In genomic region chr6:88299491-88299890, GRCm38 (mm10) we compare ENCODE assay signal across 32 mouse cellular contexts.
DNase-seq lines count a peak whose midpoint lies in the region; ATAC-seq and TF ChIP-seq lines count a peak whose summit lies in the region.
"Had no signal": no experiment of that assay in that cellular context is flagged by ENCODE, and none has a peak within 500 bp of the region (broad histone marks: within the 10 kb centered on the region; RNA-seq: fewer than 3 reads in every experiment).

No protein-coding gene starts in this region.

- H3K4me1 ChIP-seq in lung, adult 2 months (ENCODE audit: control insufficient read depth, insufficient read depth, low read length) = no peaks in the 10 kb centered on the region
- H3K4me1 ChIP-seq in liver, embryonic 12.5 days = no peaks in the 10 kb centered on the region
- H3K4me1 ChIP-seq: embryonic facial prominence, embryonic 15.5 days; forebrain, embryonic 15.5 days; neural tube, embryonic 12.5 days had no signal

- no peak overlapping the region for H3K4me2 ChIP-seq in liver, embryonic 12.5 days
- H3K4me2 ChIP-seq: embryonic facial prominence, embryonic 15.5 days; forebrain, embryonic 15.5 days; heart, embryonic 12.5 days; limb, embryonic 12.5 days; liver, embryonic 15.5 days; midbrain, embryonic 11.5 days; neural tube, embryonic 12.5 days had no signal

- H3K9ac ChIP-seq in liver, embryonic 12.5 days = no peak overlapping the region
- H3K9ac ChIP-seq: embryonic facial prominence, embryonic 15.5 days; forebrain, embryonic 15.5 days; heart, embryonic 12.5 days; limb, embryonic 12.5 days; liver, embryonic 15.5 days; neural tube, embryonic 12.5 days had no signal

- no peaks in the 10 kb centered on the region; the same call in 1 of the 2 replicates for H3K27me3 ChIP-seq in liver, embryonic 12.5 days (replicated peaks)
- H3K27me3 ChIP-seq: embryonic facial prominence, embryonic 15.5 days; forebrain, embryonic 15.5 days; heart, embryonic 12.5 days; limb, embryonic 12.5 days; neural tube, embryonic 12.5 days had no signal

- H3K9me3 ChIP-seq in liver, embryonic 12.5 days (replicated peaks) = no peaks in the 10 kb centered on the region
- H3K9me3 ChIP-seq: embryonic facial prominence, embryonic 15.5 days; forebrain, embryonic 15.5 days; heart, embryonic 12.5 days; limb, embryonic 12.5 days; liver, embryonic 15.5 days; neural tube, embryonic 12.5 days had no signal

- no peak for TF ChIP-seq CTCF in lung, adult 2 months (IDR thresholded peaks at IDR 0.05; ENCODE audit: insufficient read depth, low read length)

- WGBS in lung, adult 2 months = 80% methylated on average over 2 of the region's 2 CpGs
- WGBS in liver, embryonic 12.5 days (ENCODE audit: insufficient replicate concordance) = 72% methylated on average over 2 of the region's 2 CpGs

- no peak overlapping the region for H3K27ac ChIP-seq in liver, embryonic 12.5 days
- H3K27ac ChIP-seq: embryonic facial prominence, embryonic 15.5 days; forebrain, embryonic 15.5 days; heart, adult 2 months; left cerebral cortex, adult 2 months; limb, embryonic 12.5 days; liver, embryonic 15.5 days; neural tube, embryonic 12.5 days; stomach, postnatal 0 days had no signal

- no peak overlapping the region for H3K4me3 ChIP-seq in lung, adult 2 months (replicated peaks; ENCODE audit: extremely low read depth, low read depth, low read length)
- H3K4me3 ChIP-seq in liver, embryonic 12.5 days = no peak overlapping the region
- H3K4me3 ChIP-seq: embryonic facial prominence, embryonic 15.5 days; forebrain, embryonic 15.5 days; heart, adult 2 months; heart, embryonic 12.5 days; left cerebral cortex, adult 2 months; limb, embryonic 12.5 days; liver, embryonic 15.5 days; myocyte; neural tube, embryonic 12.5 days had no signal

- peak; percentile 32; the same call in 1 of the 2 replicates for ATAC-seq in liver, embryonic 12.5 days
- ATAC-seq: forebrain, embryonic 15.5 days; hindbrain, embryonic 16.5 days; midbrain, embryonic 16.5 days had no signal

- peak; percentile 6 to 42 for DNase-seq in lung, adult 18-20 months
- DNase-seq in lung, adult 2 months = no peak
- DNase-seq in embryo, embryonic 9.5 days (ENCODE audit: extremely low spot score) = peak; percentile 55
- DNase-seq in yolk sac, embryonic 10.5 days (ENCODE audit: low spot score) = peak; percentile 77
- DNase-seq in cerebellum, adult 8-10 months = no peak
- no peak for DNase-seq in right cerebral cortex, postnatal 36 days (ENCODE audit: low spot score in 2 of 2)
- DNase-seq: adrenal gland, adult 2 months; adrenal gland, postnatal 36 days; B cell, adult 2 months; cerebellum, adult 18-20 months; cerebellum, postnatal 25 days; heart, adult 2 months; kidney, adult 9 months; kidney, postnatal 25 days; lung, postnatal 14 days; right cerebral cortex, adult 18-20 months; right cerebral cortex, postnatal 4 days; thymus, adult 18-20 months; thymus, postnatal 36 days had no signal

- H3K36me3 ChIP-seq in liver, embryonic 12.5 days = peaks cover 14% of the 10 kb centered on the region
- H3K36me3 ChIP-seq: forebrain, embryonic 15.5 days had no signal

- TF ChIP-seq POLR2A in lung, adult 2 months (IDR thresholded peaks at IDR 0.05; ENCODE audit: borderline replicate concordance, extremely low read depth, low read depth, low read length) = no peak

Comparison
In these comparisons a context has a peak if more than half of its experiments do, and no peak if none do; other contexts are left out.
1. DNase-seq: peak in lung, adult 18-20 months (2 of 2), embryo, embryonic 9.5 days (single experiment) and yolk sac, embryonic 10.5 days (single experiment); none in lung, adult 2 months (single experiment), cerebellum, adult 8-10 months (single experiment) and right cerebral cortex, postnatal 36 days (0 of 2).